Mouse (Mus musculus): Measurements from ENCODE around the gene Akna. TPM values are rescaled to one million over a fixed set of nuclear protein-coding genes. Genes with fewer than 3 reads are reported as not detected.

Gene Akna
- total RNA-seq, 2 experiments from 2014 or later: 0.97 to 1.8 TPM

DNA sequence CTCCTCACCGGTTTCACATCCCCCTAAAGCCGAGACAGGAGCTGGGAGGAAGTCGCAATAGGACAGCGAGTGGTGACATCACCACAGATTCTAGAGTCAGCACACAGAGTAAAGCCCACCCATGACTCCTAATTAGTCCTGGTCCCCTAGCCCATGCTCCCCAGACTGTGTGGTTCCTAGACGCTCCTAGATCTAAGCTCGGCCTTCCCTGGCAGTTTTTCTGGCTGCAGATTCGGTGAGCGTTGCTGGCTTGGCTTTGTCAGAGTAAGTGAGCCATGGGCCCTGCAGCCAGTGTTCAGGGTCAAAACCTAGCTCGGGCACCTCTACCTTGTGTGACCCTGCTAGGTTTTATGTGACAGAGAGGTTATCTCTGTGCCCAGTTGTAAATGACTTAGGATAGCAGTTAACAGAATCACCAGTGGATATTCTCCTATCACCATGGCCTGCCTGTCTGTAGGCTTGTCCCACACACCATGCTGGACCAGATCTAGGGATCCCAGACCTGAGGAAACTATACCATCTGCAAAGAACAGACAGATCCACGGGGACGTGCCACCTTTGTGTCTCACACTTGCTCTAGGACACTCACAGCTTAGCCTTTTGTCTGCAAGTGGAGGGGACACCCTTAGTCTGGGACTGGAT lies 13.1 kb downstream of the Akna start:
- no peak for DNase-seq
- intact Hi-C loops (cut with DNase I): no loop called here
- no peak for TF ChIP-seq CTCF (IDR thresholded peaks at IDR 0.05)
- Histone ChIP-seq H3K27ac (no peak overlapping the region), H3K4me3 (no peak overlapping the region)

DNA sequence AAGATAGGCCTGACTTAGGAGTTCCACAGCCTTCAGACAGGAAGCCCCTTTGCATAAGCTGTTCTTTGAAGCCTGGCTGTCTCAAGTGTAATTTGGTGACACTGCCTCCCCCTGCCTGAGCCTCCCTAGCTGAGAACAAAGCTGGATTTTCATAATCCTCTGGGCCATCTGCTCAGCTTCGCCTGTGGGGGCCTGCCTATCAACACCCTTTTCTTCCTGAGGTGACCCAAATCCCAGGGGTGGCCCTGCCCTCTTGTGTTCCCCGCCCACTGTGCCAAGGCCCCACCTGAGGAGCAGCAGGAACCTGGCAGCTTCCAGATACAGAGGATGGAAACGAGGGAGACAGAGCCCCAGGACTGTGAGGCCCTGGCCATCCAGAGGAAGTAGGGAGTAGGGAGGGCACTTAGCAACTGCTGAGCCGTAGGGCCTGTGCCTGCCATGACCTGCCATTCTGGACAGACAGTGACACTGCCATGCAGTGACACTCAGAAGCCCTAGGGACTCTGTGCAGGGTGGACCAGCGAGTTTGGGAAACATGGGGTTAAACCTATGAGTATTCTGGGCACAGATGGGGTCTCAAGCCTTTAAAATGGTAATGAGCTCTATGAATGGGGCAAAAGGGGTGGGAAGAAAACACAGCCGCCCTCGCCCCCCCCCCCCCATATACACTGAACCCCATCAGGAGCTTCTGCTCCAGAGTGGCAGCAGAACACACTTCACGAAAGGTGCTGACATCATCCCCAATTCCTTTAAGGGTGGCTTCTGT lies 13.8 kb downstream of the Akna start:
- TF ChIP-seq CTCF (IDR thresholded peaks at IDR 0.05): no peak
- DNase-seq: no peak
- Histone ChIP-seq H3K27ac (no peak overlapping the region), H3K4me3 (no peak overlapping the region)
- intact Hi-C loops (cut with DNase I): no loop called here

DNA sequence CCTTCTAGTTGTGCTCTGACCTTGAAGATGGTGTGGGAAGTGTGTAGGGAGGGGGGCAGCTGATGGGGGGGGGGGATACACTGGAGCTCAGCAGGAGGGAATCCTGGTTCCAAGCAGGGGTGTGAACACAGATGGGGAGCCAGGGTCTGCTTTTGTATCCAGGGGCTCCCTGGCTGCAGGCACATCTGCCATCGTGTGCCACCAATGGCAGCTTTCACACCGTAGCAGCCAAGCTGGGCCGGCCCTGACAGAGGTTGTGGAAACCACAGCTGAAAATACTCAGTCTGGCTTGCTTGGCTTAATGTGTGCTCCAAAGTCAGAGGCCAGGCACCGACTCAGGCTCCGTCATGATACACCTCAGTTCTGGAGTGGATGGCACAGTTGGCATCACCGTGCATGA lies 15.1 kb downstream of the Akna start:
- Histone ChIP-seq H3K4me3 (no peak overlapping the region), H3K27ac (no peak overlapping the region)
- TF ChIP-seq CTCF (IDR thresholded peaks at IDR 0.05): no peak
- intact Hi-C loops (cut with DNase I): no loop called here
- DNase-seq: no peak

DNA sequence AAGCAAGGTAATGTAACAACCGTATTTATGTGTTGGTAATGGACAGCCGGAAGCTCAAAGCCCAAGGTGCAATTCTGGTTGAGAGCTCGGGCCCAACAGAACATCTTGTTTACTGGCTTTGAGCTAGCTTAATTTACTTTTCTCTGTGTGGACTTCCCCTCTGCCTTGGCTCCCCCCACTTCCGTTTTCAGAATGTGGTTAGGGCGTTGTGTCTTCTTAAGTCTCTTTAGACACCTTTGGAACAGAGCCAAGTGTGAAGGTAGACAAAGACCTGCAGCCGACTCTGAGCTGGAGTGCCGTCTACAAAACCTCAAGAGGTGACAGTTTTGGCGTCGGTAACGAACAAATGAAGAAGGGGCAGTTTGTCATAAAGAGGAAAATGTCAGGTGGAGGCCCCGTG lies 17.4 kb downstream of the Akna start:
- no peak for TF ChIP-seq CTCF (IDR thresholded peaks at IDR 0.05)
- intact Hi-C loops (cut with DNase I): no loop called here
- no peak overlapping the region for H3K4me3 ChIP-seq
- no peak overlapping the region for H3K27ac ChIP-seq
- DNase-seq: no peak

DNA sequence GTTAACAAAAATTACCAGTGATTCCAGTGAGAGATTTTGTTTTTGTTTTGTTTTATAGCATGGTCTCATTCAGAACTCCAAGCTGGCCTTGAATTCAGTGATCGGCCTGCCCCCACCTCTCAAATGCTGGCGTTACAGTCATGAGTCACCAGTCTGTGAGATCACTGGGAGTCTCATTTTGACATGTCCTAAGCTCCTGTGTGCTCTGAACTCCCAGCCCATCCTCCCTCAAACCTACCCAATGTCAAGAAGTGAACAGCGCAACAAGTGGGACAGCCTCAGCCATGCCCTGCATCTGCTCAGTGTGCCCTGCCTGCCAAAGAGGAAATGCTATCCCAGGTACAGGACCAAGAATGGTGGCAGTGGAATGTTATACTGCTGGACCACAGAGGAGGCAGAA lies 17.9 kb downstream of the Akna start:
- H3K27ac ChIP-seq: no peak overlapping the region
- DNase-seq: no peak
- no peak for TF ChIP-seq CTCF (IDR thresholded peaks at IDR 0.05)
- intact Hi-C loops (cut with DNase I): no loop called here
- no peak overlapping the region for H3K4me3 ChIP-seq

DNA sequence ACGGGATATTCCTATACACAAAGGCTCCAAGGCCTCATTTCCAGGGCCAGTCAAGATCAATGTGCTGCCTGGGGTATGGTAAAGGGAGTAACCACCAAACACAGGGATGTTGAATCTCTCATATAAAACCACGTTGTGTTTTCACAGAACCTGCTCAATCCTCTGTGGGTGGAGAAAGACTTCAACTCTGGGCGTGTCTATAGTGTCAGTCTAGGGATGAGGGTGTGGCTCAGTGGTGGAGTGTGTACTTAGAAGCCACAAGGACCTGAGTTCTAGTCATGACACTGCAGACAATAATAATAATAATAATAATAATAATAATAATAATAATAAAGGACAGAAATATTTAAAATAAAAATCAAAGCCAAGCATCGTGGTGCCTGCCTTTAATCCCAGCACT lies 18.9 kb downstream of the Akna start:
- TF ChIP-seq CTCF (IDR thresholded peaks at IDR 0.05): no peak
- no peak for DNase-seq
- no peak overlapping the region for H3K4me3 ChIP-seq
- intact Hi-C loops (cut with DNase I): no loop called here
- no peak overlapping the region for H3K27ac ChIP-seq

DNA sequence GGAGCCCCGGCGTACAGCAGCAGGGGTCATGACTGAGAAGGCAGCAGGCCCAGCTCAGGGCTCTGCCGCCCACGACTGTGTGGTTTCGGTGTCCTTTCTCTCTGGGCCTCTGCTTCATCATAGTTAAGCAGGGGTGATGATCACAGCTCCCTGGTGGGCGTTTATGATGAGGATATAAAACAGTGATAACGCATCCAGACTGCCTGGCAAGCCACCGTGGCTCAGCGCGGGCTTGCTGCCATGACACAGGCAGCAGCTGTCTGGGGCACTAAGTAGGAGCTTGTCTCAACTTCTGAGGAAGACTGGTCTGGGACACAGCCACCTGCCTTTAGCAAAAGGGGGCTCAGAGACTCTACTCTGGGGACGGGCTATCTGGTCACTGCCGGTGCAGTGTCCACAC lies 19.7 kb downstream of the Akna start:
- Histone ChIP-seq H3K4me3 (no peak overlapping the region), H3K27ac (no peak overlapping the region)
- TF ChIP-seq CTCF (IDR thresholded peaks at IDR 0.05): no peak
- DNase-seq: no peak
- intact Hi-C loops (cut with DNase I): no loop called here

DNA sequence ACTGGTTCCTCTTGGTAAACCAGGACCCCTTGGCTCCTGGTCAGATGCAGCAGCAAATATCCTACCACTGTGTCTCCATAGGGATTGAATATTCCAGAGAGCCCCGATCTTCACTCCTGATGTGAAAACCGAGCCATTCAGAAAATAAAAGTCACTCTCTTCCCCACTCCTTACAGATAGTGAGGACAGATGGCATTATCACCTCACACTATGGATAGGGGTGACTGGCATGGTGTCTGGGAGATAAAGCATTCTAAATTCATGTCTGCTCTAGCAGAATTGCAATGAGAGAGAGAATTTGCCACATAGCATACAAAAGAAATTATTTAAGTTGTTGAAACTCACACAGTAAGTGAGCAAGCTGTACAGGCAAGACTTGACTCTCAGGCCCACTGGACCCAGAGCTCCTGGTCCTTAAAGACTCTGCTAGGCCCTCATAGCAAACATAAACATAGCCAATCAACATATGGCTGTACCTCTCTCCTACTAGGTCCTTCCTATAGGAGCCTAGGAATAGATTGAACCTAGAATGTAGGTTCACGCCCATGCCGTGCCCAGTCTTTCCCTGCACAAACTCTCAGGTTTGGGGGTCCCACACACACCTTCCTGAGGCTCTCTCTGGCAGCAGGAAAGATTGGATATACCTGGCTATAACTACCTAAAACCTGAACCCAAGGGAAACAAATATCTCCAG lies 20.3 kb downstream of the Akna start:
- DNase-seq: no peak
- Histone ChIP-seq H3K27ac (no peak overlapping the region), H3K4me3 (no peak overlapping the region)
- intact Hi-C loops (cut with DNase I): no loop called here
- no peak for TF ChIP-seq CTCF (IDR thresholded peaks at IDR 0.05)

DNA sequence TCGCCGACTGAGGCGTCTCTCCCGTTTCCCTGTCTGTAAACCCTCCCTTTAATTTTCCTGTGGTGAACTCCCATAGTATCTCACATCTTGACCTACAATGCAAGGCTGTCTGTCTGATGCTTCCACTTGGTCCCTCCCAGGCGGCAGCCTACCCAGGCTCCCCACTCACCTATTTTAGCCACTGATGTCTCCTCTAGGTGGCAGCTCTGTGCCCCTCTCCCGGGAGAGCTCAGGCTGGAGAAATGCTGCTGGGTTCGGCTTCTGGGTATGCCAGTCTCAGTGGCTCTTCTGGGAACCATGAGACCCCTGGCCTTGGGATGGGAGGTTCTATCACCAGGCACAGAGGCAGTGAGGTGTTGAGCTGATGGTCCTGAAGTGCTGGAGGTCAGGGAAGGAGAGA lies 25.7 kb downstream of the Akna start:
- no peak for DNase-seq
- Histone ChIP-seq H3K4me3 (no peak overlapping the region), H3K27ac (no peak overlapping the region)
- peak; percentile 28 for TF ChIP-seq CTCF (IDR thresholded peaks at IDR 0.05)
- intact Hi-C loops (cut with DNase I): no loop called here

DNA sequence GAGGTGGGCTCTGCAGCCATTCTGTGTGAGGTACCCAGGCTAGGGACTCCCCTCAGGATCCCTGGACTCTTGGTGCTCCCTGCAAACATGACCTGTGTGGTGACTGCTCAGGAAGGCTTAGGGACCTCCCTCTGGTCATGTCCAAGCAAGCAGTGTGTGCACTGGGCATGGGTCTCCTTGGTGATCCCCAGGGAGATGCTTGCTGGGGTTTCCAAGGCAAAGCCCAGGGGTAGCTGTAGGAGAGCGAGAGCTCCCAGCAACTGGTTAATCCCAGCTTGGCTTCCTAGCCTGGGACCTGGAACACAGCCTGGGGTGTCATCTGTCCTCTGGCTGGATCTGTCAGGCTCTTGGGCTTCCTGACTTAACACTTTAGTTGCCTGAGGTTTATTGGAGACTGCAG lies 27.8 kb downstream of the Akna start:
- intact Hi-C loops (cut with DNase I): no loop called here
- TF ChIP-seq CTCF (IDR thresholded peaks at IDR 0.05): no peak
- no peak overlapping the region for H3K4me3 ChIP-seq
- no peak overlapping the region for H3K27ac ChIP-seq
- DNase-seq: peak; percentile 85

DNA sequence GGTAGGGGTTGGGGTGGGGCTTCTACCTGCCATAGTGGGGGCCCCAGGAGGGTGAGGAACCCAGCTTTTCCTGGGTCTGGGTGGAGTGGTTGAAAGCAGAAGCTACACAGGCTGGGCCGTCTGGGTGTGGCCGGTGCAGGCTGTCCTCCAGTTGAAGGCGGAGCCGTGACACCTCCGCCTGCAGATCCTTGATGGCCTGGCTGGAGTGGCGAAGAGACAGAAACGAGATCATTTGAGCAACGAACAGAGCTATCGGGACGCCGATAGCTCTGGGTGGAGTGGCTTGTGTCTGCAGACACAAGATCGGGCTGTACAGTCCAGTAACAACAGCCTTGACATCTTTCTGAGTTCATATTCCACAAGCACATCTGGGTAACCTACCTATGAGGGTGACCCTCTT lies 28.8 kb downstream of the Akna start:
- intact Hi-C loops (cut with DNase I): no loop called here
- Histone ChIP-seq H3K27ac (no peak overlapping the region), H3K4me3 (no peak overlapping the region)
- no peak for TF ChIP-seq CTCF (IDR thresholded peaks at IDR 0.05)
- peak; percentile 43 for DNase-seq

DNA sequence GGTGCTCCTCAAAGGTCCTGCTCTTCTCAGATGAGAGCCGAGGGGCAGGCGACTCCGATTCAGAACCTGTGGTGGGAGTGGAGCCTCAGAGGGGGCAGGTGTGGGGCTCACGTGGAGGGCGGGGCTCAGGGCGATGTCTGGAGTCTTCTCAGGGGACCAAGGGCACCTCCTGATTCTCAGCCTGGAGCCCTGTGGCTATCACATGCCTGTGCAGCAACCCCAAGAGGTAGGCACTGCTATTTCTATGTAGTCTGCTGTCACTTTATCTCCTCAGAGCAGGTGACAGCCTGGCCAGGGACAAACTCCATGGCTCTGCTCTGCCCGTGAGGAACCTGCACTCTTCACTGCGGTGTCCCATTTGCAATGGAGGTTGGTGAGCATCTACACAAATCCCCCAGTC lies 29.8 kb downstream of the Akna start:
- TF ChIP-seq CTCF (IDR thresholded peaks at IDR 0.05): no peak
- no peak for DNase-seq
- intact Hi-C loops (cut with DNase I): no loop called here
- H3K27ac ChIP-seq: no peak overlapping the region
- no peak overlapping the region for H3K4me3 ChIP-seq

DNA sequence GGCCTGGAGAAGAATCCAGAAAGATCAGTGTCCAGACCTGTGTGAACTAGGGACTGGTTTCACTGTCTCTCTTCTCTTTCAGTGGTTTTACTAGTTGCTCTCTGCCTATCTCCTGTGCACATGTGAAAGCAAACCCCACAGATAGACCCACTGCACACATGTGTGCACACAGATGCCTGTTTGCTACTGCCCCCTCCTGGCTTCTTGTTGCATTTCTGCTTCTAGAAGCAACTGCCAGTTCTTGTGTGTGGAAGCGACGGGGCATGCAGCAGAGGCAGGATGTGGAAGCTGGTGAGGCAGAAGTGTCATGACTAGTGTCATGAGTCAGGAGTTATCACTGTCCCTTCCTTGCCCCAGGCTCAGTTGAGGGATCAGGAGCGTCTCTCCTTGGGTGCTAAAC lies 31.3 kb downstream of the Akna start:
- DNase-seq: no peak
- intact Hi-C loops (cut with DNase I): no loop called here
- Histone ChIP-seq H3K4me3 (no peak overlapping the region), H3K27ac (no peak overlapping the region)
- peak; percentile 56 for TF ChIP-seq CTCF (IDR thresholded peaks at IDR 0.05)
